Mouse (Mus musculus): Measurements from ENCODE around the gene Ms4a18. TPM values are rescaled to one million over a fixed set of nuclear protein-coding genes. Genes with fewer than 3 reads are reported as not detected.
A peak's percentile ranks its signal among the peaks of the same experiment; 100 is the strongest.
"Not testable (repeated sequence)": the region's sequence is repeated elsewhere in the genome, so short reads cannot be mapped to it uniquely, and the experiment has no call there.

The Ms4a18 gene
- polyA plus RNA-seq (2012; rRNA removed): not detected in 2 replicates

- H3K27ac ChIP-seq (ENCODE audit: insufficient read depth, low read length): no peak within 1 kb of the TSS
- no peaks in the 10 kb centered on the region for H3K27me3 ChIP-seq (ENCODE audit: control insufficient read depth, insufficient read depth, low read length)
- H3K36me3 ChIP-seq (ENCODE audit: control insufficient read depth, insufficient read depth, low read length): no peaks in the 10 kb centered on the region
- DNase-seq (ENCODE audit: low read depth in 1 of 2, low spot score in 2 of 2): no peak
- WGBS: 86% methylated on average over 3 of the region's 3 CpGs
- TF ChIP-seq CTCF (IDR thresholded peaks at IDR 0.05; ENCODE audit: extremely low read depth, insufficient read depth, insufficient read length, insufficient replicate concordance): no peak
- TF ChIP-seq POLR2A (IDR thresholded peaks at IDR 0.05; ENCODE audit: low read depth, low read length): no peak
- no peaks in the 10 kb centered on the region for H3K4me1 ChIP-seq (ENCODE audit: control insufficient read depth, insufficient read depth, insufficient read length)
- no peak within 1 kb of the TSS for H3K4me3 ChIP-seq (ENCODE audit: extremely low read depth, insufficient read depth, insufficient read length)
Observed at GRCm38 (mm10) chr19:11017891-11018290, at the start of gene Ms4a18. Gene Ms4a18 (minus strand): TSS chr19:11018031.

- H3K27ac ChIP-seq (ENCODE audit: insufficient read depth, low read length): peak overlapping the region; percentile 46
- H3K4me3 ChIP-seq (ENCODE audit: extremely low read depth, insufficient read depth, insufficient read length): no peak overlapping the region
- no peak for TF ChIP-seq CTCF (IDR thresholded peaks at IDR 0.05; ENCODE audit: extremely low read depth, insufficient read depth, insufficient read length, insufficient replicate concordance)
- TF ChIP-seq POLR2A (IDR thresholded peaks at IDR 0.05; ENCODE audit: low read depth, low read length): no peak
- 9% methylated on average over 2 of the region's 2 CpGs for WGBS
- no peaks in the 10 kb centered on the region for H3K27me3 ChIP-seq (ENCODE audit: control insufficient read depth, insufficient read depth, low read length)
- peaks cover 7% of the 10 kb centered on the region; the same call in 1 of the 2 replicates for H3K4me1 ChIP-seq (ENCODE audit: control insufficient read depth, insufficient read depth, insufficient read length)
- DNase-seq (ENCODE audit: low read depth in 1 of 2, low spot score in 2 of 2): peak in 1 of 2 experiments; percentile 34
- H3K36me3 ChIP-seq (ENCODE audit: control insufficient read depth, insufficient read depth, low read length): no peaks in the 10 kb centered on the region
Observed at GRCm38 (mm10) chr19:11065202-11065875, 47.5 kb upstream of the Ms4a18 start.

GRCm38 (mm10) chr19:11060900-11061299, 43.1 kb upstream of the Ms4a18 start:
- no peaks in the 10 kb centered on the region for H3K36me3 ChIP-seq (ENCODE audit: control insufficient read depth, insufficient read depth, low read length)
- no peak overlapping the region for H3K4me3 ChIP-seq (ENCODE audit: extremely low read depth, insufficient read depth, insufficient read length)
- no peaks in the 10 kb centered on the region for H3K27me3 ChIP-seq (ENCODE audit: control insufficient read depth, insufficient read depth, low read length)

GRCm38 (mm10) chr19:11059967-11060366, 42.1 kb upstream of the Ms4a18 start:
- TF ChIP-seq POLR2A (IDR thresholded peaks at IDR 0.05; ENCODE audit: low read depth, low read length): no peak
- no peak for TF ChIP-seq CTCF (IDR thresholded peaks at IDR 0.05; ENCODE audit: extremely low read depth, insufficient read depth, insufficient read length, insufficient replicate concordance)
- DNase-seq (ENCODE audit: low read depth in 1 of 2, low spot score in 2 of 2): no peak
- Histone ChIP-seq H3K27me3 (ENCODE audit: control insufficient read depth, insufficient read depth, low read length) (no peaks in the 10 kb centered on the region), H3K4me1 (ENCODE audit: control insufficient read depth, insufficient read depth, insufficient read length) (peaks cover 9% of the 10 kb centered on the region; the same call in 1 of the 2 replicates), H3K4me3 (ENCODE audit: extremely low read depth, insufficient read depth, insufficient read length) (no peak overlapping the region), H3K27ac (ENCODE audit: insufficient read depth, low read length) (no peak overlapping the region), H3K36me3 (ENCODE audit: control insufficient read depth, insufficient read depth, low read length) (no peaks in the 10 kb centered on the region)

More at GRCm38 (mm10) chr19:11060900-11061299, 43.1 kb upstream of the Ms4a18 start:
- TF ChIP-seq POLR2A (IDR thresholded peaks at IDR 0.05; ENCODE audit: low read depth, low read length) (no peak), CTCF (IDR thresholded peaks at IDR 0.05; ENCODE audit: extremely low read depth, insufficient read depth, insufficient read length, insufficient replicate concordance) (no peak)
- Histone ChIP-seq H3K27ac (ENCODE audit: insufficient read depth, low read length) (no peak overlapping the region), H3K4me1 (ENCODE audit: control insufficient read depth, insufficient read depth, insufficient read length) (peaks cover 10% of the 10 kb centered on the region; the same call in 1 of the 2 replicates)
- 73% methylated on average over 1 of the region's 1 CpGs for WGBS
- DNase-seq (ENCODE audit: low read depth in 1 of 2, low spot score in 2 of 2): no peak

- not testable (repeated sequence) for H3K27me3 ChIP-seq (ENCODE audit: control insufficient read depth, insufficient read depth, low read length); DNase-seq (ENCODE audit: low read depth in 1 of 2, low spot score in 2 of 2); H3K4me3 ChIP-seq (ENCODE audit: extremely low read depth, insufficient read depth, insufficient read length); H3K36me3 ChIP-seq (ENCODE audit: control insufficient read depth, insufficient read depth, low read length)
- H3K4me1 ChIP-seq (ENCODE audit: control insufficient read depth, insufficient read depth, insufficient read length): peaks cover 21% of the 10 kb centered on the region; the same call in 1 of the 2 replicates
- H3K27ac ChIP-seq (ENCODE audit: insufficient read depth, low read length): peak overlapping the region; percentile 65
- WGBS: 43% methylated on average over 1 of the region's 1 CpGs
Observed at GRCm38 (mm10) chr19:11055700-11056099, 37.9 kb upstream of the Ms4a18 start.

GRCm38 (mm10) chr19:11053277-11053676, 35.4 kb upstream of the Ms4a18 start:
- no peaks in the 10 kb centered on the region for H3K27me3 ChIP-seq (ENCODE audit: control insufficient read depth, insufficient read depth, low read length)
- peaks cover 28% of the 10 kb centered on the region; the same call in 1 of the 2 replicates for H3K4me1 ChIP-seq (ENCODE audit: control insufficient read depth, insufficient read depth, insufficient read length)
- no peak for DNase-seq (ENCODE audit: low read depth in 1 of 2, low spot score in 2 of 2)
- WGBS: 55% methylated on average over 3 of the region's 3 CpGs
- H3K36me3 ChIP-seq (ENCODE audit: control insufficient read depth, insufficient read depth, low read length): no peaks in the 10 kb centered on the region
- no peak for TF ChIP-seq POLR2A (IDR thresholded peaks at IDR 0.05; ENCODE audit: low read depth, low read length)
- TF ChIP-seq CTCF (IDR thresholded peaks at IDR 0.05; ENCODE audit: extremely low read depth, insufficient read depth, insufficient read length, insufficient replicate concordance): no peak
- H3K27ac ChIP-seq (ENCODE audit: insufficient read depth, low read length): peak overlapping the region; percentile 53
- H3K4me3 ChIP-seq (ENCODE audit: extremely low read depth, insufficient read depth, insufficient read length): no peak overlapping the region

GRCm38 (mm10) chr19:11052877-11053276, 35.0 kb upstream of the Ms4a18 start:
- Histone ChIP-seq H3K4me1 (ENCODE audit: control insufficient read depth, insufficient read depth, insufficient read length) (peaks cover 28% of the 10 kb centered on the region; the same call in 1 of the 2 replicates), H3K4me3 (ENCODE audit: extremely low read depth, insufficient read depth, insufficient read length) (no peak overlapping the region), H3K27ac (ENCODE audit: insufficient read depth, low read length) (no peak overlapping the region), H3K27me3 (ENCODE audit: control insufficient read depth, insufficient read depth, low read length) (no peaks in the 10 kb centered on the region), H3K36me3 (ENCODE audit: control insufficient read depth, insufficient read depth, low read length) (no peaks in the 10 kb centered on the region)
- TF ChIP-seq POLR2A (IDR thresholded peaks at IDR 0.05; ENCODE audit: low read depth, low read length): no peak
- 24% methylated on average over 5 of the region's 5 CpGs for WGBS
- DNase-seq (ENCODE audit: low read depth in 1 of 2, low spot score in 2 of 2): no peak
